Mouse (Mus musculus): ENCODE data around the gene Tmem209. TPM values are rescaled to one million over a fixed set of nuclear protein-coding genes. Genes with fewer than 3 reads are reported as not detected.

Tmem209 gene
- polyA plus RNA-seq, 1 experiment from 2014 or later: 41.3 TPM

- no peak overlapping the region for H3K4me3 ChIP-seq
- peaks cover 49% of the 10 kb centered on the region for H3K36me3 ChIP-seq (replicated peaks)
- H3K9me3 ChIP-seq: peaks cover 4% of the 10 kb centered on the region; the same call in 1 of the 2 replicates
- no peak for DNase-seq (ENCODE audit: low spot score)
- H3K4me1 ChIP-seq: peaks cover 31% of the 10 kb centered on the region
- 95% methylated on average over 7 of the region's 7 CpGs for WGBS
- no peaks in the 10 kb centered on the region for H3K27me3 ChIP-seq (replicated peaks; ENCODE audit: low read depth, poor library complexity, severe bottlenecking)
- no peak overlapping the region for H3K27ac ChIP-seq (replicated peaks)
Measured at GRCm38 (mm10) chr6:30456991-30457390, 52.6 kb downstream of the Tmem209 start.

GRCm38 (mm10) chr6:30439576-30439975, 70.0 kb downstream of the Tmem209 start:
- DNase-seq (ENCODE audit: low spot score): no peak
- Histone ChIP-seq H3K27me3 (replicated peaks; ENCODE audit: low read depth, poor library complexity, severe bottlenecking) (no peaks in the 10 kb centered on the region), H3K4me3 (no peak overlapping the region), H3K4me1 (no peaks in the 10 kb centered on the region), H3K27ac (replicated peaks) (no peak overlapping the region), H3K9me3 (no peaks in the 10 kb centered on the region), H3K36me3 (replicated peaks) (peaks cover 52% of the 10 kb centered on the region)
- WGBS: 96% methylated on average over 10 of the region's 10 CpGs

DNA sequence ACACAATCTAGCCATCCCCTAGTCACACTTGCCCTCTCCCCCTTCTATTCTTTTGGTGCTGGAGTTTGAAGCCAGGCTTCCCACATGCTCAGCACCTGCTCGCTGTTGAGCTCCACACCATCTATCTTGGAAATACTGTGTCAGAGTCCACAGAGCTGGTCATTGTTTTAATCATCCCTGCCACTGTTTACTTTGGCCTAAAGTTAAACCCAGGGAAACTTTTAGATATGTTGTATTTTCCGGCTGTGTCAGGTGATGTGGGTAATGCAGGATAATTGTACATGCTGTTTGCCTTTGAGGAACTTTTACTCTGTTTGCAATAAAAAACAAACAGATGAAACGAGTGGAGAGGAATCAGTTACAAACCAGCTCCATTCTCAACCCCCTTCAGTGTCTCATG, 72.5 kb downstream of the Tmem209 start:
- H3K9me3 ChIP-seq: no peaks in the 10 kb centered on the region
- no peaks in the 10 kb centered on the region for H3K4me1 ChIP-seq
- no peak for DNase-seq (ENCODE audit: low spot score)
- H3K27me3 ChIP-seq (replicated peaks; ENCODE audit: low read depth, poor library complexity, severe bottlenecking): no peaks in the 10 kb centered on the region
- H3K36me3 ChIP-seq (replicated peaks): peaks cover 39% of the 10 kb centered on the region
- WGBS: 81% methylated on average over 3 of the region's 3 CpGs
- no peak overlapping the region for H3K4me3 ChIP-seq
- H3K27ac ChIP-seq (replicated peaks): no peak overlapping the region

- 95% methylated on average over 3 of the region's 3 CpGs for WGBS
- peaks cover 37% of the 10 kb centered on the region for H3K36me3 ChIP-seq (replicated peaks)
- H3K27me3 ChIP-seq (replicated peaks; ENCODE audit: low read depth, poor library complexity, severe bottlenecking): no peaks in the 10 kb centered on the region
Measured at GRCm38 (mm10) chr6:30436476-30436875, 73.1 kb downstream of the Tmem209 start.

GRCm38 (mm10) chr6:30432461-30433192, 77.0 kb downstream of the Tmem209 start:
- DNase-seq (ENCODE audit: low spot score): no peak
- H3K27ac ChIP-seq (replicated peaks): no peak overlapping the region
- no peaks in the 10 kb centered on the region for H3K9me3 ChIP-seq
- H3K4me1 ChIP-seq: no peaks in the 10 kb centered on the region
- peaks cover 38% of the 10 kb centered on the region for H3K36me3 ChIP-seq (replicated peaks)
- WGBS: 81% methylated on average over 3 of the region's 3 CpGs
- no peak overlapping the region for H3K4me3 ChIP-seq
- no peaks in the 10 kb centered on the region for H3K27me3 ChIP-seq (replicated peaks; ENCODE audit: low read depth, poor library complexity, severe bottlenecking)

More at GRCm38 (mm10) chr6:30436476-30436875, 73.1 kb downstream of the Tmem209 start:
- no peak overlapping the region for H3K4me3 ChIP-seq
- DNase-seq (ENCODE audit: low spot score): no peak
- H3K9me3 ChIP-seq: no peaks in the 10 kb centered on the region
- H3K27ac ChIP-seq (replicated peaks): no peak overlapping the region
- no peaks in the 10 kb centered on the region for H3K4me1 ChIP-seq

Other genes with a start within 250 kb of the Tmem209 start
- gene Ube2h, start 205.2 kb downstream of the Tmem209 start, polyA plus RNA-seq (2016; fragmentation: Nextera tagmentation; extraction: Ambion mirVana): 34.0 and 35.4 TPM in 2 replicates
- gene Zc3hc1, start 118.8 kb downstream of the Tmem209 start, polyA plus RNA-seq (2016; fragmentation: Nextera tagmentation; extraction: Ambion mirVana): 84.6 and 90.8 TPM in 2 replicates
- gene Klhdc10, start 107.9 kb downstream of the Tmem209 start, polyA plus RNA-seq (2016; fragmentation: Nextera tagmentation; extraction: Ambion mirVana): 36.2 and 37.3 TPM in 2 replicates
- gene Ssmem1, start 66 bp upstream of the Tmem209 start, polyA plus RNA-seq (2016; fragmentation: Nextera tagmentation; extraction: Ambion mirVana): 0.19 and 0.40 TPM in 2 replicates
- gene Cpa2, start 31.8 kb upstream of the Tmem209 start, polyA plus RNA-seq (2016; fragmentation: Nextera tagmentation; extraction: Ambion mirVana): 18.9 and 22.0 TPM in 2 replicates
- 0.85 and 1.1 TPM in 2 replicates for gene Cpa4, start 58.6 kb upstream of the Tmem209 start, polyA plus RNA-seq (2016; fragmentation: Nextera tagmentation; extraction: Ambion mirVana)
- 0.36 and 0.41 TPM in 2 replicates for gene Cpa5, start 101.2 kb upstream of the Tmem209 start, polyA plus RNA-seq (2016; fragmentation: Nextera tagmentation; extraction: Ambion mirVana)
- 0.26 and 0.34 TPM in 2 replicates for gene Cpa1, start 129.4 kb upstream of the Tmem209 start, polyA plus RNA-seq (2016; fragmentation: Nextera tagmentation; extraction: Ambion mirVana)
- gene Cep41, start 184.0 kb upstream of the Tmem209 start, polyA plus RNA-seq (2016; fragmentation: Nextera tagmentation; extraction: Ambion mirVana): 17.7 and 17.9 TPM in 2 replicates
- 1,878 and 2,201 TPM in 2 replicates for gene Mest, start 213.8 kb upstream of the Tmem209 start, polyA plus RNA-seq (2016; fragmentation: Nextera tagmentation; extraction: Ambion mirVana)

Data from embryonic facial prominence, embryonic 10.5 days (tissue).